Mouse (Mus musculus) adrenal gland, adult (tissue): ENCODE data around the gene Yipf6.
A peak's percentile ranks its signal among the peaks of the same experiment; 100 is the strongest.
"Not testable (repeated sequence)": the region's sequence is repeated elsewhere in the genome, so short reads cannot be mapped to it uniquely, and the experiment has no call there.

Experiments used
- DNase-seq, 2 experiments: peaks; one replicate each; pipeline ENCODE4 v3.0.0; 2022 to 2023; ENCODE audit warnings: low spot score in 1 of 2; ENCODE audit not compliant: inconsistent age in 2 of 2

Yipf6 gene

GRCm38 (mm10) chrX:98936101-98936500 lies at the start of gene Yipf6:
Gene Yipf6 (plus strand): TSS chrX:98936316.
- DNase-seq = peak in 1 of 2 experiments; percentile 71

- DNase-seq = no peak
Measured at GRCm38 (mm10) chrX:98890072-98890405, 46.1 kb upstream of the Yipf6 start.

- DNase-seq = peak; percentile 75 to 91
Measured at GRCm38 (mm10) chrX:98890406-98891116, 45.6 kb upstream of the Yipf6 start, which contains the start of gene Ophn1. Gene Ophn1 (minus strand): TSS chrX:98891025.

GRCm38 (mm10) chrX:98898307-98898706 lies 37.8 kb upstream of the Yipf6 start:
- peak; percentile 30 to 78 for DNase-seq

- DNase-seq = no peak
Measured at GRCm38 (mm10) chrX:98904226-98904625, 31.9 kb upstream of the Yipf6 start.

GRCm38 (mm10) chrX:98908910-98909309 lies 27.2 kb upstream of the Yipf6 start:
- no peak for DNase-seq

GRCm38 (mm10) chrX:98919423-98919822 lies 16.7 kb upstream of the Yipf6 start:
- peak; percentile 6 to 72 for DNase-seq

- peak; percentile 97 to 98 for DNase-seq
Measured at GRCm38 (mm10) chrX:98936707-98937554, 815 bp downstream of the Yipf6 start.

GRCm38 (mm10) chrX:98937555-98938294 lies 1.6 kb downstream of the Yipf6 start:
- peak; percentile 94 to 96 for DNase-seq

GRCm38 (mm10) chrX:98953941-98954340 lies 17.8 kb downstream of the Yipf6 start:
- no peak for DNase-seq

GRCm38 (mm10) chrX:98958287-98958686 lies 22.2 kb downstream of the Yipf6 start:
- DNase-seq = no peak

- DNase-seq = no peak
Measured at GRCm38 (mm10) chrX:98959050-98959449, 22.9 kb downstream of the Yipf6 start.

- no peak for DNase-seq
Measured at GRCm38 (mm10) chrX:98963742-98964141, 27.6 kb downstream of the Yipf6 start.

- peak in 1 of 2 experiments; percentile 31 for DNase-seq
Measured at GRCm38 (mm10) chrX:98964513-98964912, 28.4 kb downstream of the Yipf6 start.

- DNase-seq = not testable (repeated sequence)
Measured at GRCm38 (mm10) chrX:98986611-98987010, 50.5 kb downstream of the Yipf6 start.

- peak; percentile 58 to 86 for DNase-seq
Measured at GRCm38 (mm10) chrX:98989574-98989973, 53.5 kb downstream of the Yipf6 start.
